Mouse (Mus musculus) v-Abl transformed pro-B cells (cell line): ENCODE data around the gene Nosip.

ENCODE experiments used
- in situ Hi-C, 2 experiments: fragments of 400-800 bp; cut with MboI; formaldehyde crosslinking; loops; one replicate each; pipeline ENCODE4 v1.15.1; 2025; ENCODE audit not compliant: unreplicated experiment in 2 of 2

Nosip gene

GRCm38 (mm10) chr7:45053117-45053930, 8.9 kb upstream of the Nosip start:
- in situ Hi-C loops = no loop called here

- in situ Hi-C loops = no loop called here
These were observed 8.2 kb upstream of the Nosip start for GRCm38 (mm10) chr7:45053931-45054510.

GRCm38 (mm10) chr7:45056329-45056971, 5.8 kb upstream of the Nosip start:
- in situ Hi-C loops = no loop called here

GRCm38 (mm10) chr7:45056972-45057348, 5.3 kb upstream of the Nosip start:
- in situ Hi-C loops = no loop called here

- in situ Hi-C loops = no loop called here
These were observed 3.3 kb upstream of the Nosip start for GRCm38 (mm10) chr7:45058607-45059571.

- in situ Hi-C loops = no loop called here
These were observed 1.6 kb upstream of the Nosip start for GRCm38 (mm10) chr7:45060632-45061122.

- in situ Hi-C loops = no loop called here
These were observed 625 bp upstream of the Nosip start for GRCm38 (mm10) chr7:45061532-45062075.

GRCm38 (mm10) chr7:45067190-45067999, 5.2 kb downstream of the Nosip start:
- in situ Hi-C loops = loop anchor here in 1 of 2 experiments (5.0 kb wide), 1 partner anchor 80 kb away; the partner anchor contains the start of gene Prmt1

- in situ Hi-C loops = loop anchor here in 1 of 2 experiments (5.0 kb wide), 1 partner anchor 81 kb away; the partner anchor contains the start of gene Prmt1
These were observed 5.7 kb downstream of the Nosip start for GRCm38 (mm10) chr7:45068000-45068318.

- in situ Hi-C loops = loop anchor here (5.0 kb wide), 2 partner anchors 82 to 87 kb away; partner anchors contain the start of gene Prmt1 (in 1 of the 2)
These were observed 7.4 kb downstream of the Nosip start for GRCm38 (mm10) chr7:45069671-45070070.

GRCm38 (mm10) chr7:45072230-45072629, 10.0 kb downstream of the Nosip start:
- in situ Hi-C loops = loop anchor here in 1 of 2 experiments (5.0 kb wide), 1 partner anchor 90 kb away; no protein-coding TSS in a partner anchor

- in situ Hi-C loops = loop anchor here in 1 of 2 experiments (5.0 kb wide), 1 partner anchor 91 kb away; no protein-coding TSS in a partner anchor
These were observed 11.0 kb downstream of the Nosip start for GRCm38 (mm10) chr7:45073171-45073707.

GRCm38 (mm10) chr7:45073949-45074348, 11.7 kb downstream of the Nosip start:
- in situ Hi-C loops = loop anchor here in 1 of 2 experiments (5.0 kb wide), 1 partner anchor 92 kb away; no protein-coding TSS in a partner anchor

- in situ Hi-C loops = no loop called here
These were observed 13.2 kb downstream of the Nosip start for GRCm38 (mm10) chr7:45075405-45075804.

GRCm38 (mm10) chr7:45076501-45076900, 14.3 kb downstream of the Nosip start:
- in situ Hi-C loops = no loop called here

- in situ Hi-C loops = no loop called here
These were observed 15.1 kb downstream of the Nosip start for GRCm38 (mm10) chr7:45077322-45077721.

GRCm38 (mm10) chr7:45077829-45078228, 15.6 kb downstream of the Nosip start:
- in situ Hi-C loops = no loop called here

- in situ Hi-C loops = no loop called here
These were observed 16.3 kb downstream of the Nosip start for GRCm38 (mm10) chr7:45078513-45078912.
